Mouse (Mus musculus) gastrocnemius, postnatal 36 days (tissue): ENCODE data around the gene Bcl2l2. TPM values are rescaled to one million over a fixed set of nuclear protein-coding genes. Genes with fewer than 3 reads are reported as not detected.

Source experiments
- DNase-seq, 2 experiments: peaks; one replicate each; pipeline ENCODE4 v3.0.0; 2022
- intact Hi-C: fragments of 180-260 bp; cut with DNase I; formaldehyde crosslinking; loops from one replicate; pipeline ENCODE4 v1.15.1; 2025
- total RNA-seq, 2 experiments: library from RNA; stranded (reverse); gene quantifications; 2 replicates each; pipeline ENCODE4 v1.2.3; 2021

Gene Bcl2l2
- total RNA-seq, 2 experiments from 2014 or later: 20.9 to 25.9 TPM

DNA sequence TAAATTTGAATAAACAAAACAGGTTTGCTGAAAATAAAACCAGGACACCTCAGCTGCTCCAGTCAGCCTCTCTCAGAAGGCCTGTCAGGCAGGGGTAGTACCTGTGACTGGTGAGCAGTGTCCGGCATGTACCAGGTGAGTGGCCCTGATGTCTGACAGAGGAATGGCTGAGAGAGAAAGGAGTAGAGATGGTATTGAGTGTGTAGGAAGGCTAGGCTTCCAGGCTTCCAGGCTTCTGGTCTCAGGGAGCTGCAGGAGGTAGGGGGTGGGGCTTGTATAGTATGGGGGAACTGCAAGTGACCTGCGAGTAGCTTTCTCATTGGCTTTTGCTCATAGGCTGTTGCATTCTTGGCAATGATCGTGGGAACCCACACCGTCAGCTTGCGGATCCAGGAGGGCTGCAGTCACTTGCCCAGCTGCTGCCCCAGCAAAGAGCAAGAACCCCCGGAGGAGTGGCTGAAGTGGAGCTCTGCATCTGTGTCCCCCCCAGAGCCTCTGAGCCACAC, 49.5 kb downstream of the Bcl2l2 start, which contains the start of gene Il25:
Gene Il25, plus strand, starts transcription at position 51 of the 506 bp plus-strand sequence.
- DNase-seq: no peak
- intact Hi-C loops: no loop called here

DNA sequence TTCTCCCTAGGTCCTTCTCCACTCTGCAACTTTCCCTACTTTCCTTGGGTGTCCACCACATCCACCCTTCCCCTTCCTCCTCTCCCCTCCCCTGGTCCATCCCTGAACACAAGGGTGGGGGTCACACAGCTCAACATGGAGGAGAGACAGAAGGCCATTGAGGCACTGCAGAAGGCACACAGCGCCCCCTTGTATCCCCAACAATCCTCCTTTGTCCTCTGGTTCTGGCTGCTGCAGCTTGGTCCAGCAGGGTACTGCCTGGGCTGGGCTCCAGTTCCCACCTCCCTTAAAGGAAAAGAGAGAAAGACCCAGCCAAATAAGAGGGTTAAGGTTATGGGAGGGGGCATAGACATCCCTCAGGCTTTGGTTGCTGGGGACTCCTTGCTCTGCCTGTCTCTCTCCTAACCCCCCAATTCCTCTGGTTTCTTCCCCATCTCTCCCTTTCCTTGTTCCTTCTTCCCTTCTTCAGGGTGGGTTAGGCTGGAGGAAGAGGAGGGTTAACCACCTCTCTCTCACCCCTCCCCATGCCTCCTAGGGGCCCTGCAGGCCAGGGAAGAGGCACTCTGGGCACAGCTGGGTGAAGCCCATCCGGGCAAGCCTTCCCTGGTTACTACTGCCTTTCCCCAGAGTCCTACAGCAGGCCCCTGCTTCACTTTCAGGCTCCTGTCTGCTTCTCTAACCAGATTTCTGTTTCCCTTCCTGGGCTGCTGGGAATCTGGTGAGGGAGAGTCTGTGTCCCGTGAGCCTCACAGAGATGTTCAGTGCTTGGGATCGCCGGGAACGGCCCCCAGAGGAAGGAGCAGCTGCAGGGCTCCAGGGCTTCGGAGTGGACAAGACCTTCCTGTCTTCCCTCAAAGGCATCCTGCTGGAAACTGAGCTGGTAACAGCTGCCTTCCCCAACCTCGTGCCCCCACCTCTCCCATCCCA, 53.0 kb downstream of the Bcl2l2 start, which contains the start of gene Cmtm5:
Gene Cmtm5, plus strand, starts transcription at position 358 of the 927 bp plus-strand sequence.
- intact Hi-C loops: no loop called here
- DNase-seq: no peak

DNA sequence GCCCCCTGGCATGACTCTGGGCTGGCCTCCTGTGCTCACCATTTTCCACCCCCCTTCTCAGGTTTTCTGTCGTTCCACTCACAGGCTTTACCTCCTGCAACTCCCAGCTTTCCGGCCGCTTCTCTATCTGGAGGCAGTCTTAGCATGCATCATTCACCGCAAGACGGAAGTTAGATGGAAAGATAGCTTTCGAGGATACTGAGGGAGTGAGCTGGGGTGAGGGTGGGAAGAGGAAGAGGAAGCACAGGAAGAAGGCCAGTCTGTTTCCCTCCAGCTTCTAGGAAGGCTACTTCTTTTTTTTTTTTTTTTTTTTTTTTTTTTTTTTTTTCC, 53.6 kb downstream of the Bcl2l2 start:
- DNase-seq: no peak
- intact Hi-C loops: no loop called here

DNA sequence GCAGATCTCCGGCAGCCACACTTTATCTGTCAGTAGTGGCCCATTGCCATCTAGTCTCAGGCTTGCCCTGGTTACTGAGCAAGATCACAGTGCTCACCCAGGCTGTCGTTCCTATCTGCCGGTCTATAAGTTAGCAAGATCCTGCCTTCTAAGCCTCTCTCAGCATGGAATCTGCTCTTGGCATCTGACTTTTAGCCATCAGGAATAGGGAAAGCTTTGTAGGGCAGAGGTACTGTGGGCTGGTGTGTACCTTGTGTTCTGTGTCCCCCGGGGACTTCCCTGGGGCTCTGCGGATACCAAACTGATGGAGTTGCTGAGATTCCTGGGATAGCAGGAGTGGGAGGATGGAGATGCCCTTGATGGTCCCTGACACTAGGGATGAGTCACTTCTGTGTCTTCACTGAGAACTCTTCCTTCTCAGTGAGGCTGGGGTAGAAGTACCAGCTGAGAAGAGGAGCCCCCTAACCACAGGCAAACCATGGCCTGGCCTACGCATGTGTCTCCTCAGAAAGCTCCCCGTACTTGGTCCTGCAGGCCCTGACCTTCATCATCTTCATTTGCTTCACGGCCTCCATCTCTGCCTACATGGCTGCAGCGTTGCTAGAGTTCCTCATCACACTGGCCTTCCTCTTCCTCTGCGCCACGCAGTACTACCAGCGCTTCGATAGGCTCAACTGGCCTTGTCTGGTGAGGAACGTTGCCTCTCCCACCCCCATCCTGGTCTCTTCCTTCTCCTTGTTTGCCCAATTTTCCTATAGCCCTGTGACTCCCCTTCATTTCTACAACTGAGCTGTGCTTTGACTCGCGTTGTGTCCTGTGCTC, 54.4 kb downstream of the Bcl2l2 start:
- intact Hi-C loops: loop anchor here (2.0 kb wide), 1 partner anchor 95 kb away; no protein-coding TSS in a partner anchor
- DNase-seq: no peak

Other genes with a start within 250 kb of the Bcl2l2 start
- gene Gm17606, start 242.4 kb upstream of the Bcl2l2 start, total RNA-seq: not detected
- under 1 TPM; 0.36 to 0.59 TPM for gene Cdh24, start 242.0 kb upstream of the Bcl2l2 start, total RNA-seq
- 10 to 100 TPM in 1 of 2 experiments, 1 to 10 TPM in 1; 7.4 to 11.3 TPM for gene 1700123O20Rik, start 197.2 kb upstream of the Bcl2l2 start, total RNA-seq
- 10 to 100 TPM; 63.7 to 64.2 TPM for gene Acin1, start 196.4 kb upstream of the Bcl2l2 start, total RNA-seq
- gene Gm29776, start 184.5 kb upstream of the Bcl2l2 start, total RNA-seq: not detected
- not detected for gene Cebpe, start 171.2 kb upstream of the Bcl2l2 start, total RNA-seq
- 10 to 100 TPM; 17.5 to 23.4 TPM for gene Slc7a8, start 101.4 kb upstream of the Bcl2l2 start, total RNA-seq
- 1 to 10 TPM; 2.2 TPM for gene Rnf212b, start 69.2 kb upstream of the Bcl2l2 start, total RNA-seq
- gene Homez, start 12.4 kb upstream of the Bcl2l2 start, total RNA-seq: 1 to 10 TPM; 2.6 to 4.0 TPM
- 1 to 10 TPM; 2.9 to 3.0 TPM for gene Ppp1r3e, start 5.8 kb upstream of the Bcl2l2 start, total RNA-seq
- not detected for gene Gm20521, start 64 bp downstream of the Bcl2l2 start, total RNA-seq
- gene Pabpn1, start 9.1 kb downstream of the Bcl2l2 start, total RNA-seq: 10 to 100 TPM; 51.0 to 53.2 TPM
- gene Slc22a17, start 29.8 kb downstream of the Bcl2l2 start, total RNA-seq: 1 to 10 TPM; 1.6 to 1.7 TPM
- gene Efs, start 42.7 kb downstream of the Bcl2l2 start, total RNA-seq: 1 to 10 TPM; 2.1 to 2.5 TPM
- gene Il25, start 49.3 kb downstream of the Bcl2l2 start, total RNA-seq: not detected
- gene Cmtm5, start 52.9 kb downstream of the Bcl2l2 start, total RNA-seq: under 1 TPM in 1 of 2 experiments, not detected in 1; 0.42 TPM
- gene Myh6, start 83.5 kb downstream of the Bcl2l2 start, total RNA-seq: 100 to 1,000 TPM in 1 of 2 experiments, 10 to 100 TPM in 1; 40.5 to 246 TPM
- gene Gm17428, start 93.6 kb downstream of the Bcl2l2 start, total RNA-seq: not detected
- 1,000 to 10,000 TPM in 1 of 2 experiments, 100 to 1,000 TPM in 1; 194 to 1,204 TPM for gene Myh7, start 111.2 kb downstream of the Bcl2l2 start, total RNA-seq
- 10 to 100 TPM; 13.9 to 18.1 TPM for gene Ngdn, start 132.1 kb downstream of the Bcl2l2 start, total RNA-seq
- 1 to 10 TPM; 3.5 to 3.7 TPM for gene Zfhx2, start 208.9 kb downstream of the Bcl2l2 start, total RNA-seq
- 10 to 100 TPM; 10.1 to 13.6 TPM for gene Thtpa, start 211.4 kb downstream of the Bcl2l2 start, total RNA-seq
- gene Ap1g2, start 223.2 kb downstream of the Bcl2l2 start, total RNA-seq: 1 to 10 TPM; 4.0 to 5.1 TPM
- under 1 TPM; 0.17 to 0.23 TPM for gene Jph4, start 233.6 kb downstream of the Bcl2l2 start, total RNA-seq